Mouse (Mus musculus) embryonic facial prominence, embryonic 15.5 days (tissue): ENCODE measurements around the gene Gm42421. TPM values are rescaled to one million over a fixed set of nuclear protein-coding genes. Genes with fewer than 3 reads are reported as not detected.

Source experiments
- ATAC-seq: fragments of 200-750 bp; cut with Nextera tagmentation; 2 replicates; pipeline ENCODE4 v1.8.0; 2017; ENCODE audit warnings: low read depth, moderate TSS enrichment; ENCODE audit not compliant: insufficient number of reproducible peaks, low FRiP score, low TSS enrichment
- H3K27ac ChIP-seq: fragments of 300-500 bp; sonication (generic); replicated peaks from 2 replicates; pipeline ENCODE4 v1.5.1; 2015; ENCODE audit warnings: mild to moderate bottlenecking, inconsistent platforms
- H3K27me3 ChIP-seq: fragments of 300-500 bp; sonication (generic); 2 replicates; pipeline ENCODE4 v1.6.1; 2015; ENCODE audit warnings: inconsistent platforms
- H3K36me3 ChIP-seq: fragments of 300-500 bp; sonication (generic); 2 replicates; pipeline ENCODE4 v1.6.1; 2015; ENCODE audit warnings: mild to moderate bottlenecking, inconsistent platforms
- H3K4me1 ChIP-seq: fragments of 300-500 bp; sonication (generic); 2 replicates; pipeline ENCODE4 v1.6.1; 2015; ENCODE audit warnings: inconsistent platforms
- H3K4me2 ChIP-seq: fragments of 300-500 bp; sonication (generic); replicated peaks from 2 replicates; pipeline ENCODE4 v1.6.1; 2015; ENCODE audit warnings: mild to moderate bottlenecking, inconsistent platforms
- H3K4me3 ChIP-seq: fragments of 300-500 bp; sonication (generic); replicated peaks from 2 replicates; pipeline ENCODE4 v1.5.1; 2015; ENCODE audit warnings: mild to moderate bottlenecking, inconsistent platforms
- H3K9ac ChIP-seq: fragments of 300-500 bp; sonication (generic); 2 replicates; pipeline ENCODE4 v1.6.1; 2015; ENCODE audit warnings: inconsistent platforms
- H3K9me3 ChIP-seq: fragments of 300-500 bp; sonication (generic); replicated peaks from 2 replicates; pipeline ENCODE4 v1.6.1; 2016; ENCODE audit warnings: inconsistent platforms
- WGBS: fragments of 180-500 bp; shearing (Covaris S2); methylation state at CpG from one replicate; pipeline ENCODE4 v1.1.7; 2015; 5-methylcytosine and 5-hydroxymethylcytosine counted together
- polyA plus RNA-seq: library from polyadenylated mRNA; unstranded; fragments of >200 nt; fragmentation: Nextera tagmentation; extraction: Ambion mirVana; gene quantifications from 2 replicates; pipeline ENCODE4 v1.2.1, GENCODE M21; 2015

Gene Gm42421
- polyA plus RNA-seq, 1 experiment from 2014 or later, result 0.59 TPM

DNA sequence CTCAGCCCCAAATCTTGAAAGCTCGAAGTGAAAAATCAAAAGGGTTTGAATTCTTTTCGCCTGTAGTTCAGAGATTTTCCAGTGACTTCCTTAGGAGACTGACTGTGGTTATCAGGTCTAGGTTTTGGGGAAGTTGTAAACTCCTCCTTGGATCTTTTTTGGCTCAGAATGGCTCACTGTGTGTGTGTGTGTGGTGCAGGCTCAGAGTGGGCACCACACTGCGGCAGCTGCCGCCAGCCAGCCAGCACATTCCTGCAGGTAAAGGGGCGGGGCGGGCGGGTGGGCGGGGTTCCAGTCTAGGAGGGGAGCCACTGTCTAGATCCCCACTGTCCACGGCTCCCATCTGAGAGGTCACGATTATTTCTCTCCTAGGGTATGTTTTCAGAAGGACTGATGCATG lies 13.6 kb downstream of the Gm42421 start:
- Histone ChIP-seq H3K4me3 (no peak overlapping the region), H3K4me2 (no peak overlapping the region), H3K9me3 (no peaks in the 10 kb centered on the region), H3K4me1 (no peaks in the 10 kb centered on the region), H3K27ac (no peak overlapping the region), H3K27me3 (no peaks in the 10 kb centered on the region), H3K36me3 (no peaks in the 10 kb centered on the region), H3K9ac (no peak overlapping the region)
- ATAC-seq, result no peak
- WGBS, result 18% methylated on average over 10 of the region's 10 CpGs

DNA sequence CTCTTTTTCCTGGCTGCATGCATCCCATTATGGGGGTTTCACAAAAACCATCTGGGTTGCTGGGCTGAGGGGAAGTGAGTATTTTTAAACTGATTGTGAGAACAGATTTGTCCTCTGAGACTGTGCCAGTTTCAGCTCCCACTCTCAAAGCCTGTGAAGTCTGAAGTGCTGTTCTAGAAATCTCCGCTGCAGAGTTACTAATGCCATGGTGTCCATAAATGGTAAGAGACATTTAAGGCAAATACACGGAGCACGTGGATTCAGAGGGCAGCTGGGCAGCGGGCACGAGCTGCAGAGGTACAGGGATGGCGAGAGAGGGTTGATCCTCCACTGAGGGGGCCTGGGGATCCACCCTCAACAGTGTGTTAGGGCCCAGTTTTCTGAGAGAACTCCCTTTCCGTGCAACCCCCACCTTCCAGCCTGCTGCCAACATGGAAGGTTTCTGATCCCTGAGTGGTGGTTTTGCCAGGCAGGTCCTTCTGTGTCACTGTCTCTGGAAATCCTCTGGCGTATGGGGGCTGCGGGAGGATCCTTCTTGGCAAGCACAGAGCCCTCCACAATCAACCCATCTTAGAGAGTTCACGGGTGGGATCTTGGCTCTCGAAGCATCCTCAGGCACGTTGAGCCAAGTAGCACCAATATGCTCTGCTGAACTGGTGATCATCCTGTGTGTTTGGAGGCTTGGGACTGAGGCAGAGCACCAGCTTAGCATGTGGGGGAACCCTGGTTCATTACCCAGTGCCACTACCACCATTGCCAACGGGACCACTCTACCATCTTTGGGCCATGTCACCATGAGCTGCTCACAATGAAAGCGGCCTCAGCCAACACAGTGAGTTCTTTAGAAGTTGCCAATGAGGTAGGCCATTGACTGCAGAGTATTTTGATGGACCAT lies 15.5 kb downstream of the Gm42421 start:
- no peaks in the 10 kb centered on the region for H3K9me3 ChIP-seq
- H3K36me3 ChIP-seq, result no peaks in the 10 kb centered on the region
- no peak for ATAC-seq
- no peaks in the 10 kb centered on the region for H3K4me1 ChIP-seq
- no peaks in the 10 kb centered on the region for H3K27me3 ChIP-seq
- WGBS, result 84% methylated on average over 14 of the region's 14 CpGs
- H3K4me3 ChIP-seq, result no peak overlapping the region
- no peak overlapping the region for H3K9ac ChIP-seq
- H3K4me2 ChIP-seq, result no peak overlapping the region
- no peak overlapping the region for H3K27ac ChIP-seq

DNA sequence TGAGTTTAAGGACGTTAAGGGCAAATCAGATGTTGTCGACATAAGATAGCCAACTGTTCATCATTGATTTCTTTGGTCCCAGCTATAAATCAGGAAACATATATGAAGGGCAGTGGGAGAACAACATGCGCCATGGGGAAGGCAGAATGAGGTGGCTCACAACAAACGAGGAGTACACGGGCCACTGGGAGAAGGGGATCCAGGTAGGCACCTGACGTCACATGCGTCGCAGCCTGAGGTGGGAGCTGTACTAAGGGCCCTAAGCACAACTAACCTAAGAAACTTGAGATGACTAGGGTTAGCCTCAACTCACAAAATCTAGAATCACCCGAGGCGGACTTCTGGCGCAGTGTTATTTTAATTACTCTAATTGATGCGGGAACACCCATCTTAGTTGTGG lies 20.4 kb downstream of the Gm42421 start:
- Histone ChIP-seq H3K27me3 (no peaks in the 10 kb centered on the region), H3K9ac (no peak overlapping the region), H3K9me3 (no peaks in the 10 kb centered on the region), H3K27ac (no peak overlapping the region), H3K4me3 (no peak overlapping the region), H3K4me2 (no peak overlapping the region), H3K4me1 (no peaks in the 10 kb centered on the region), H3K36me3 (no peaks in the 10 kb centered on the region)
- ATAC-seq, result no peak
- 83% methylated on average over 12 of the region's 12 CpGs for WGBS

DNA sequence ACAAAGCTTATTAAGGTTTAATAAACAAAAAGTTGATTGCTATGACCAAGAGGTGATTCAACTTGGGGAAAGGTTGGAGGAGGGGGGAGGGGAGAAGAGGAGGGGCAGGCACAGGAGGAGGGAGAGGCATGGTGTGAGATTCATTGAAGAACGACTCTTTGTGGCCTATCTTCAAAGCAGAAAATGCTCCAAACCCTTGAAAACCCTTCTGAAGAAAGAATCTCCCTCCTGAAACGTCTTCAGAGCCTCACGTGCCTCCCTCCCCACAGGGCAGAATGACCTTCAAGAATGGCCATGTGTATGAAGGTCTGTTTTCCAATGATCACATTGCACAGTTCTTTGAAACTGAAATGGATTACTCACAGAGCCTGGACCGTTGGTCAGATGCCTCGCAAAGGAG lies 22.0 kb downstream of the Gm42421 start:
- no peaks in the 10 kb centered on the region for H3K9me3 ChIP-seq
- H3K9ac ChIP-seq, result no peak overlapping the region
- no peaks in the 10 kb centered on the region for H3K36me3 ChIP-seq
- WGBS, result 43% methylated on average over 5 of the region's 5 CpGs
- no peak for ATAC-seq
- H3K4me2 ChIP-seq, result no peak overlapping the region
- no peaks in the 10 kb centered on the region for H3K4me1 ChIP-seq
- no peak overlapping the region for H3K27ac ChIP-seq
- no peaks in the 10 kb centered on the region for H3K27me3 ChIP-seq
- H3K4me3 ChIP-seq, result no peak overlapping the region

DNA sequence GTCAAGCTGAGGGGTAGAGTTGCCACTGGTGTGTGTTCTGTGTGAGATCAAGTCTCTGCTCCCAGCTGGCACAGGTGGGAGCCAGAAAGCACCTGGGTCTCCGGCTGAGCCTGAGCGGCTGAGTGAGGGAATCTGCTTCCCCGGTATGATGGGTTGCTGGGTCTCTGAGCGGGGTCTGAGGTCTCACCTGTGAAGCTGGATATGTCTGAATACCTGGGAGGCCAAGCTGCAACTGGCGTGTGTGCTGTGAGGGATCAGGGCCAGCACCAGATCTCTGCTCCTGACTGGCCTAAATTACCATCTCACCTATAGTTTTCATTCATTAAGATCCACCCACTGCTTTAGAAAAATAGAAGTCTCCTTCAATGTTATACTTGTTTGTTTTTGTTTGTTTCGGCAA lies 29.1 kb downstream of the Gm42421 start:
- Histone ChIP-seq H3K9ac (no peak overlapping the region), H3K4me2 (no peak overlapping the region), H3K27ac (no peak overlapping the region), H3K4me1 (no peaks in the 10 kb centered on the region), H3K27me3 (no peaks in the 10 kb centered on the region), H3K4me3 (no peak overlapping the region), H3K9me3 (no peaks in the 10 kb centered on the region), H3K36me3 (no peaks in the 10 kb centered on the region)
- 92% methylated on average over 6 of the region's 6 CpGs for WGBS
- ATAC-seq, result no peak

DNA sequence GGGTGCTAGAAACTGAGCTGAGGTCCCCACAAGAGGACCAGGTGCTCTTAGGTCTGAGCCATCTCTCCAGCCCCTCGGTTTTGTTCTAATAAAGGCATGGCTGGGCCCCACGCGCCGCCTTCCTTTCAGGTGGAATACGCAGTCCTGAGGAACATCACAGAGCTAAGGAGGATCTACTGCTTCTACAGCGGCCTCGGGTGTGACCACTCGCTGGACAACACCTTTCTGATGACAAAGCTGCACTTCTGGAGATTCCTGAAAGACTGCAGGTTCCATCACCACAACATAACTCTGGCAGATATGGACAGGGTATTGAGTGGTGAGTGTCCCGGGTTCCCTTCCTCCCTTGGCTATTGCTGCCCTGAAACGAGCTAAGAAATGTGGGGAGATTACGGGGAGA lies 31.6 kb downstream of the Gm42421 start:
- H3K4me3 ChIP-seq, result no peak overlapping the region
- no peaks in the 10 kb centered on the region for H3K36me3 ChIP-seq
- H3K4me1 ChIP-seq, result no peaks in the 10 kb centered on the region
- 91% methylated on average over 11 of the region's 11 CpGs for WGBS
- H3K27ac ChIP-seq, result no peak overlapping the region
- H3K4me2 ChIP-seq, result no peak overlapping the region
- H3K27me3 ChIP-seq, result no peaks in the 10 kb centered on the region
- H3K9me3 ChIP-seq, result no peaks in the 10 kb centered on the region
- no peak overlapping the region for H3K9ac ChIP-seq
- no peak for ATAC-seq

DNA sequence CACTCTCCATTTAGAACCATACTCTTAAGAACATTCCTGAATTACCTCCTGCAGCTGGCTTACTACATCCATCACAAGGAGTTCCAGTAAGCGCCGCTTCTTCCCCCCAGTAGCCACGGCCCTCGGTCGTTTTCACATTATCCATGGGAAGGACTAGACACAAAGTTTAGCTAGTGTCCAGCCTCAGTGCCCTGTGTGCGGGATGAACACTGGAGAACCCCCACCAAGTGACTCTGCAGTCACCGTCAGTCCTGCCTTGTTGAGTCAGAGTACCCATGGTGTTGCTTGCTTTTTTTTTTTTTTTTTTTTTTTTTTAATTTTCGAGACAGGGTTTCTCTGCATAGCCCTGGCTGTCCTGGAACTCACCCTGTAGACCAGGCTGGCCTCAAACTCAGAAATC lies 33.2 kb downstream of the Gm42421 start:
- 86% methylated on average over 7 of the region's 8 CpGs for WGBS
- no peak overlapping the region for H3K27ac ChIP-seq
- no peak for ATAC-seq
- H3K4me3 ChIP-seq, result no peak overlapping the region
- no peaks in the 10 kb centered on the region for H3K4me1 ChIP-seq
- H3K36me3 ChIP-seq, result no peaks in the 10 kb centered on the region
- no peaks in the 10 kb centered on the region for H3K9me3 ChIP-seq
- no peak overlapping the region for H3K4me2 ChIP-seq
- H3K27me3 ChIP-seq, result no peaks in the 10 kb centered on the region
- no peak overlapping the region for H3K9ac ChIP-seq

DNA sequence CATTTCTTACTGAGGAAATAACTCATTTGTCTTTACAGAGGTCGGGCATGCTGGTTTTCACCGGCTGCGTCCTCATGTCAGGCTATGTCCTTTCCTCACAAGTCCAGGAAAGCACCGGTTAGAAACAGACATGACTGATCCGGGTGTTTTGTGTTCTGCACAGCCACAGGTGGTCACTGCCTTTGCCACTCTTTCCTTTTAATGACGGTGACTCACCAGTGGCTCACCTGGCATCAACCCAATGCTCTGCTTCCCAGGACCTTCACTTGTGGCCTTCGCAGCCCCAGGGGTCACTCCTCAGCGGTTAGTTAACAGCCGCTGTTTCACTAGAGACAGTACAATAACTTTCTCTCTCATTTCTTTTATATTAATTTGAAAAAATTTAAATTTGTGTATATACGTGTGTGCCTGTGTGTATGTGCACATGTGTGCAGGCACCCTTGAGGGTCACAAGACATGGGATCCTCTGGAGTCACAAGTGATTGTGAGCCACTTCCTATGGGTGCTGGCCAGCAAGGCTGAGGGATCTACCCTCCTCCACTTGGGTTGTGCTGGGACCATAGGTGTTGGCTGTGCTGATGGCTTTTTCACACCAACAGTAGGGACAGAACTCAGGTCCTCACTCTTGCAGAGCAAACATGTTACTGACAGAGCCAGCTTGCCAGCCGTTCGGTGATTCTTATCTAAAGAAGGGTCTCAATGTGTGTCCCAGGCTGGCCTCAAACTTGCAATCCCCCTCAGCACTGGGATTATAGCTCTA lies 37.8 kb downstream of the Gm42421 start:
- no peak overlapping the region for H3K27ac ChIP-seq
- 87% methylated on average over 12 of the region's 12 CpGs for WGBS
- ATAC-seq, result no peak
- H3K4me1 ChIP-seq, result no peaks in the 10 kb centered on the region
- no peaks in the 10 kb centered on the region for H3K9me3 ChIP-seq
- no peaks in the 10 kb centered on the region for H3K36me3 ChIP-seq
- no peak overlapping the region for H3K4me2 ChIP-seq
- no peak overlapping the region for H3K4me3 ChIP-seq
- no peaks in the 10 kb centered on the region for H3K27me3 ChIP-seq
- no peak overlapping the region for H3K9ac ChIP-seq

DNA sequence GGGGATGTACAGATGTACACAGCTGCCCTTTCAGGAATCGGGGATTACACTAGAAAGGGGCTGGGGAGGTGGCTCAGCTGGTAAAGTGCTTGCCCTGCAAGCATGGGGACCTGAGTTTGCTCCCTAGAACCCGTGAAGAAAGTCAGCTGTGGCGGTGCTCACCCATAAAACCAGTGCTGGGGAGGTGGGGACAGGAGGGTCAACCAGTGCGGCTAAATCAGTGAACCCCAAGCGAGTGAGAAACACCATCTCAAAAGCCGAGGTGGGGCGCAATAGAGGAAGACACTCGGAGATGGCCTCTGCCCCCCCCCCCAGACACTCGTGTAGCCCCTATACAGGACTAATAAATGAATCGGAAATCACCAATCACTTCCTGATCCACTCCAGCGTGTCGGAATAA lies 38.7 kb downstream of the Gm42421 start:
- WGBS, result 89% methylated on average over 12 of the region's 12 CpGs
- H3K9me3 ChIP-seq, result no peaks in the 10 kb centered on the region
- no peaks in the 10 kb centered on the region for H3K36me3 ChIP-seq
- no peak for ATAC-seq
- no peaks in the 10 kb centered on the region for H3K27me3 ChIP-seq
- H3K27ac ChIP-seq, result no peak overlapping the region
- H3K9ac ChIP-seq, result no peak overlapping the region
- no peak overlapping the region for H3K4me3 ChIP-seq
- no peak overlapping the region for H3K4me2 ChIP-seq
- no peaks in the 10 kb centered on the region for H3K4me1 ChIP-seq

DNA sequence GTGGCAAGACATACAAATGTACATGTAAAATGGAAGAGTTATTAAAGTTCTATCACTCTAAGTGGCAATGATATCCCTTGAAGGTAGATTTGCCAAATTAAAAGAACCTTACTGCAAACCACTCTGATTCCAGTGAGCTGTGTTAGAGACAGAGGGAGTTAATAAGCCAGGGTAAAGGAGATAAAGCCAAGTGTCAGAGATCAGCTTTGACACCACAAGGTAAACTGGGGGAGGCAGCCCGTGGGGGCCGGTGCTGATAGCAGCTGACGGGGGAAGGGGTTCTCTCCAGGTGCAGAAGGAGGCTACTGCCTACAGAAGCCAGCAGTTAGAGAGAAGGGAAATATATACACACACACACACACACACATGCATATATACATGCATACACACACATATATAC lies 44.7 kb downstream of the Gm42421 start:
- Histone ChIP-seq H3K27ac (no peak overlapping the region), H3K4me3 (no peak overlapping the region), H3K9me3 (no peaks in the 10 kb centered on the region), H3K4me2 (no peak overlapping the region), H3K36me3 (no peaks in the 10 kb centered on the region), H3K4me1 (no peaks in the 10 kb centered on the region), H3K9ac (no peak overlapping the region), H3K27me3 (no peaks in the 10 kb centered on the region)
- no peak for ATAC-seq
- 61% methylated on average over 3 of the region's 3 CpGs for WGBS

DNA sequence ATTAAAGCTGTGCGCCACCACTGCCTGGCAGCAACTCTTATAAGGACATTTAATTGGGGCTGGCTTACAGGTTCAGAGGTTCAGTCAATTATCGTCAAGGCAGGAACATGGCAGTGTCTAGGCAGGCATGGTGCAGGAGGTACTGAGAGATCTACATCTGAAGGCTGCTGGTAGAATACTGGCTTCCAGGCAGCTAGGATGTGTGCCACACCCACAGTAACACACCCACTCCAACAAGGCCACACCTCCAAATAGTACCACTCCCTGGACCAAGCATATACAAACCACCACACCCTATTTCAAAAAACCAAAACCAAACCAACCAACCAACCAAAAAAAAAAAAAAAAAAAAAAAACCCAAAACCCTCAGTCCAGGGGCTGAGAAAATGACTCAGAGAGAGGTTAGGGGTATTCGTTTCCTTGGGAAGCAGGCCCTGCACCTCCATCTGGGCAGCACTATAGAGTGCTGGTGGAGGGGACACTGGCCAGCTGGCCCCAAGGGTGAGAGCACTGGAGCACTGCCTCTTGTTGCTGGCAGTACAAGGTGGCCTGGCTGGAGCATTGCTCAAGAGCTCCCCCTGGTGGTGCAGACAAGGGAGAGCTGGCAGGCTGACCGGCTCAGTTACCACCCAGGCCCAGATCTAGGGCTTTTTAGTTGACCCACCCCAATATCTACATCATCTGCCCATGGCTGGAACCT lies 47.1 kb downstream of the Gm42421 start:
- no peak overlapping the region for H3K4me3 ChIP-seq
- H3K9me3 ChIP-seq, result no peaks in the 10 kb centered on the region
- H3K9ac ChIP-seq, result no peak overlapping the region
- no peaks in the 10 kb centered on the region for H3K27me3 ChIP-seq
- H3K4me1 ChIP-seq, result no peaks in the 10 kb centered on the region
- ATAC-seq, result no peak
- H3K36me3 ChIP-seq, result no peaks in the 10 kb centered on the region
- H3K27ac ChIP-seq, result no peak overlapping the region
- 48% methylated on average over 4 of the region's 4 CpGs for WGBS
- H3K4me2 ChIP-seq, result no peak overlapping the region
